Mouse (Mus musculus) gastrocnemius, postnatal 25 days (tissue): ENCODE results near the gene Trim58. TPM values are rescaled to one million over a fixed set of nuclear protein-coding genes. Genes with fewer than 3 reads are reported as not detected.
A peak's percentile ranks its signal among the peaks of the same experiment; 100 is the strongest.

Experiments used
- DNase-seq: peaks from one replicate; pipeline ENCODE4 v3.0.0; 2022
- long read RNA-seq, 2 experiments: library from polyadenylated mRNA; stranded (forward); transcript quantifications; one replicate each; pipeline ENCODE4 v2.0.0; 2021
- total RNA-seq, 2 experiments: library from RNA; stranded (reverse); gene quantifications; 1 replicate in 1 of 2; 2 replicates in 1 of 2; pipeline ENCODE4 v1.2.3; 2021

Trim58 gene
- total RNA-seq: not detected
- long read RNA-seq, experiment 1: 0 reads
- long read RNA-seq, experiment 2: 0 reads

DNA sequence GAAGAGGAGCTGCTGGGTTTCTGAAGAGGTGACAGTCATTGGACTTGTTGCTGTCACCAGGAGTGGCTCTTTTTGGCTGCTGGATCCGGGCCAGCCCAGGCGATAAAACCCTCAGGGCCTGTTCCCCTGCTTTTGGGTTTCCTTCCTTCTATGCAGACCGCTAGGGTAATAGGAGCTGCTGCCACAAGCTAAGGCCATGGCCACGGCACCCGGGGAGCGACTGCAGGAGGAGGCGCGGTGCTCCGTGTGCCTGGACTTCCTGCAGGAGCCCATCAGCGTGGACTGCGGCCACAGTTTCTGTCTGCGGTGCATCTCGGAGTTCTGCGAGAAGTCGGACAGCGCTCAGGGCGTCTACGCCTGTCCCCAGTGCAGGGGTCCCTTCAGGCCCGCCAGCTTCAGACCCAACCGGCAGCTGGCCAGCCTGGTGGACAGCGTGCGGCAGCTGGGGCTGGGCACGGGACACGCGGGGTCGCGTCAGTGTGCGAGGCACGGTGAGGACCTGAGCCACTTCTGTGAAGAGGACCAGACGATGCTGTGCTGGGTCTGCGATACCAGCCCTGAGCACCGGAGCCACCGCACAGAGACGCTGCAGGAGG is at the start of gene Trim58:
TSS of gene Trim58 (plus strand) at position 194 of the 596 bp plus-strand sequence.
- no peak for DNase-seq

GRCm38 (mm10) chr11:58594814-58595213 is 45.5 kb upstream of the Trim58 start, which contains the start of gene Olfr324:
TSS of gene Olfr324 (plus strand) at chr11:58595114.
- DNase-seq: no peak

- DNase-seq: no peak
These were observed 42.4 kb upstream of the Trim58 start for GRCm38 (mm10) chr11:58597837-58598236.

GRCm38 (mm10) chr11:58602062-58602461 is 38.2 kb upstream of the Trim58 start:
- no peak for DNase-seq

DNA sequence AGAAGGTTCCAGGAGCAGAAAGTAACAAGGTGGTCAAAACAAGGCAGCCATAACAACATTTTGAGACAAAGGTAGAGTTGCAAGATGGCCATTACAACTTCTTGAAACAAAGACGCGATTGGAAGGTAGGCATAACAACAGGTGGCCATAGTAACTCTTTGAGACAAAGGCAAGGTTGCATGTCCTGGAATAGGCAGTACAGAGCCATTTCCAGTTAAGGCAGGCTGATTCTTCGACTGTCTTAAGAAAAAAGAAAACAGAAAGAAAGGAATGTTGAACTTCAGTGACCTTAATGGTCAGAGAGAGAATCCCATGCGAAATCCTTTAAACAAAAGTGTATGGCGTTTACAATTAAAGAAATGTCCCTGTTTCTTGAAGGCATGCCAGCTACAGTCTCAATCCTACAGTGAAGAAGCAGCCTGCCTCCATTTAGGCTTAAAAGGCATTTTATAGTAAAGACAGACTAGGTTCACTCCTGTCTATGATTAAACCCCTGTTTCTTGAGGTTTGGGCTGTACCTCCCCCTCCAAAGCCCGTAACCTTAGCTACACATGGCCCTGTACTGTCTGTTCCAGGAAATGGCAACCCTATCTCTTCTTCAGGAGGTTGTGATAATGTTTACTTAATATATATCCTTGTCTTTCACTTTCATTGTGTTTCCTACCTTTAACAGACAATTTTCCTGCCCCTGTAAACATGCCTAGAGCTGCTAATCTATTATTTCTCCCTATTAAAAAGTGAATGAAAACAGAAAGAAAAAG is 37.3 kb upstream of the Trim58 start:
- DNase-seq: no peak

DNA sequence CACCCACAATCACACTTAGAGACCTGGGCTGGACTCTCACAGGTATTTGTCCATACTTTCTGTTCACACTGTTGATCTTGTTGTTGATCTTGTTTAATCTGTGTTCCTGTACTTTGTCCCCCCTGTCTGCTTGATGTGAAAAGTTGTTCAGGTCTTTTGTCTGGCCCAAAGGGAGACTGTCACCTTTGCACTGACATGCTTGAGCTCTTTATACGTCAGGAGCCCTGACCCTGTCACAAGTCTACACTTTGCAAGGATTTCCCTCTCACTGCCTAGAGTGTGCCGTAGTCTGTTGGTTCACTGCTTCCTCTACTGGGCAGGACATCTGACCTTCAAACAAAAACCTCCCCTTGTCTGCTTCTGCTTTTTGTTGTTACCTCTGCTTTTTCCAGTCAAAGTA is 35.6 kb upstream of the Trim58 start:
- no peak for DNase-seq

GRCm38 (mm10) chr11:58605228-58605627 is 35.0 kb upstream of the Trim58 start:
- no peak for DNase-seq

- DNase-seq: no peak
These were observed 33.9 kb upstream of the Trim58 start for GRCm38 (mm10) chr11:58606177-58606919.

DNA sequence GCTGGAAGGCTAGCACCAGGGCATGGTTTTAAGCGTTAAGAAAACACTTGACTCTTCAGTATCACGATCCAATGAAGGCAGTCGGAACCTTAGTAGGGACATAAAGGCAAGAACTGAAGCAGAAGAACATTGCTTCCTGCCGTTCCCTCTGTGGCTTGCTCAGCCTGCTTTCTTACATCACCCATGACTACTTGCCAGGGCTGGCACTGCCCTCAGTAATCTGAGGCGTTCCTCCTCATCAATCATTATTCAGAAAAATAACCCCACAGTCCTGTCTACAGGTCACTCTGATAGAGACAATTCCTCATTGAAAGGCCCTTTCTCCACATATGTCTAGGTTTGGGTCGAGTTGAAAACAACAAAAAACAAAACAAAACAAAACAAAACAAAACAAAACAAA is 33.2 kb upstream of the Trim58 start:
- DNase-seq: no peak

DNA sequence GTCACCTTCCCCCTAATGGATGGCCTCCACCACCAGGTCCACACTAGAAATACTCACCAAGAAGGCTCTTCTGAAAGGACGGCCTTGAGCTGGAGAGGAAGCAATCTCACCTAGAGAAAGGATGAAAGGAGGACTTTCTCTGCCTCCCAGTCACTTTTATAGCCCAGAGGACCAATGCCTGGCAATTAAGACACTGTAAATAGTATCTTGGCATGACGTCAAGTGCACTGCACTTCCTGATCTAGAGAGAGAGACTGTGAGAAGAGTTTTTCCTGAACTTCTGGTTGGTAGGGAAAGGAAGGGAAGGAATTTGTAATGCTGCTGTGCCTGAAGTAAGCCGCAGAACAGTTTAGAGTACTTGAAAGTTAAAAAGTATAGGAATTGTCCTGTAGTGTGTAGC is 26.9 kb upstream of the Trim58 start:
- no peak for DNase-seq

- DNase-seq: no peak
These were observed 25.7 kb upstream of the Trim58 start for GRCm38 (mm10) chr11:58614526-58614925.

GRCm38 (mm10) chr11:58615975-58616374 is 24.3 kb upstream of the Trim58 start, which contains the start of gene 2210407C18Rik:
TSS of gene 2210407C18Rik (minus strand) at chr11:58616075.
- no peak for DNase-seq

GRCm38 (mm10) chr11:58618369-58618768 is 21.9 kb upstream of the Trim58 start:
- no peak for DNase-seq

DNA sequence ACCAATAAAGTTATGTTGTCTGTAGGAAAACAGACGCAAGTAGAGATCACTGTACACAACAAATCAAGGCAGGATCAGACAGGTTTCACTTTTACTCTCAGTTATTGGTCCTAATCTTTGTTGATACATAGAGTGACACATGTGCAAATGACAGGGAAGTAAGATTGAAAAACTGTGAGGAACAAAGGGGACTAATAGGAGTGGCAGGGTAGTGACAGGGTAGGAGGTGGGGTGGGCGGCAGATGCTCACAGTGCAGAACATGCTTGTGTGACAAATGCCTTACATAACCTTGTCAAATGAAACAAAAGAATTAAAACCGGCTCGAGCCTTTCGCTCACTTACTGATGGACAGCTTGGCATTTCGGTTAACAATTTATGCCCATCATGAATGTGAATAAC is 21.5 kb upstream of the Trim58 start:
- no peak for DNase-seq

- DNase-seq: no peak
These were observed 14.1 kb upstream of the Trim58 start for GRCm38 (mm10) chr11:58626146-58626545.

DNA sequence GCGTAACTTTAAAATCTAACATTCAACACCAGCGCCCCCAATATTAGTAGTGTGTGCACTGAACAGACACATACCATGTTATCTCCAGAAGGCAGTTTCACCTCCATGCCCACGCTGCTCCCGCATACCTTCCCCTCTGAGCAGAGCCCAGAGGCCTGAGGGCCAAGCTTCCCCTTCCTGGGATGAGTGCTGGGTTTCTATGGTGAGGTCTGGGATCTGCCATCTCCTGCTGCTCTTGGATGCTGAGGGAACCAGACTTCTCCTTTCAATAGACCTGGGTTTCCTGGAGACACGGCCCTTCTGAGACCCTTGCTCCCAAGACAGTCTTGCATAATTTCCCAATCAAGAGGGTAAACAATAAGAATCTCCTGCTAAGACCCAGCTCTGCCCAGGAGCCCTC is 9.9 kb upstream of the Trim58 start, which contains the start of gene Olfr323:
TSS of gene Olfr323 (minus strand) at position 101 of the 400 bp plus-strand sequence.
- no peak for DNase-seq

GRCm38 (mm10) chr11:58634878-58635277 is 5.4 kb upstream of the Trim58 start:
- no peak for DNase-seq

DNA sequence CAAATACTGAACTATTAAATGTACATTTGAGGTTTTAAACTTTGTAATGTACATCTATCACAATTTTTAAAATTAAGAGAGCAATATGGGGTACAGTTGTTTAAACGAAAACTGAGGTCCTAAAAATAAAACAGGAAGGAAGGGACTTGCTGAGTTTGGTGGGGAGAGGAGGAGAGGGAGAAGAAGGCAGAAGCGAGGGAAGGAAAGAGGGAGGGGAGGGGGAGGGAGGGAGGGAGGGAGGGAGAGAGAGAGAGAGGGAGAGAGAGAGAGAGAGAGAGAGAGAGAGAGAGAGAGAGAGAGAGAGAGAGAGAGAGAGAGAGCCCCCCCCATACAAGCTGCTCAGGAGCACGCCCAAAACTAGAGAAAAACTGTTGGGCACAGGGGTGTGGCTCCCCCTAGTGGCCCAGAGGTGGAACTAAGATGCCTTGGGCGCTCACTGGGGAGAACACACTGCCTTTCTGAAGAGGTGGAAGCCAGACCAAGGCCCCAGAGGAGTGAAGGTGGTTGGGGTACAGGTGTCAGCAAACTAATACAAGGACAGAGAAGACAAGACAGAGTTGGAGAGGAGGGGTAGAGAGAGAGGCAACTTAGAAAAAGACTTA is 3.8 kb upstream of the Trim58 start:
- DNase-seq: peak; percentile 19

GRCm38 (mm10) chr11:58638176-58638701 is 2.0 kb upstream of the Trim58 start:
- DNase-seq: peak; percentile 13

- DNase-seq: no peak
These were observed 792 bp downstream of the Trim58 start for GRCm38 (mm10) chr11:58641057-58641456.

- DNase-seq: no peak
These were observed 1.5 kb downstream of the Trim58 start for GRCm38 (mm10) chr11:58641638-58642358.
